Mouse (Mus musculus) liver, adult 2 months (tissue): ENCODE data around the gene Cngb1.

Experiments used
- CTCF ChIP-seq: fragments of 200-500 bp; IDR thresholded peaks from 2 replicates; pipeline ENCODE4 v1.5.1; 2011; ENCODE audit warnings: low read depth, low read length, control low read depth
- POLR2A ChIP-seq: fragments of 200-500 bp; IDR thresholded peaks from 2 replicates; pipeline ENCODE4 v1.6.1; 2011; ENCODE audit warnings: low read length, control low read depth; ENCODE audit not compliant: insufficient read depth; ENCODE audit errors: extremely low read depth

- TF ChIP-seq CTCF (no peak), POLR2A (no peak)
Measured at GRCm38 (mm10) chr8:95335706-95336105, 29.3 kb upstream of the Cngb1 start.
